Mouse (Mus musculus) ES-E14 (cell line): ENCODE measurements around the gene Abhd2. TPM values are rescaled to one million over a fixed set of nuclear protein-coding genes. Genes with fewer than 3 reads are reported as not detected.

Source experiments
- DNase-seq: peaks from one replicate; pipeline ENCODE4 v3.0.0-alpha.2; 2013; ENCODE audit warnings: low read depth, low spot score
- H3K27ac ChIP-seq: 2 replicates; pipeline ENCODE4 v1.5.1; 2012; ENCODE audit warnings: low read depth, mild to moderate bottlenecking, low read length, moderate library complexity, mixed read lengths; ENCODE audit not compliant: poor library complexity, insufficient read depth, severe bottlenecking
- H3K36me3 ChIP-seq: 2 replicates; pipeline ENCODE4 v1.6.1; 2012; ENCODE audit warnings: mild to moderate bottlenecking, low read length, moderate library complexity, mixed read lengths; ENCODE audit not compliant: control insufficient read depth, poor library complexity, insufficient read depth, severe bottlenecking
- H3K4me1 ChIP-seq, 2 experiments: fragments of 150-350 bp in 1 of 2; sonication (generic) in 1 of 2; 2 replicates each; pipeline ENCODE4 v1.6.1; 2012; ENCODE audit warnings: low read length in 2 of 2, mild to moderate bottlenecking in 1 of 2, mixed read lengths in 1 of 2; ENCODE audit not compliant: control insufficient read depth in 2 of 2, insufficient read depth in 2 of 2, poor library complexity in 1 of 2
- H3K4me3 ChIP-seq, 2 experiments: fragments of 150-350 bp in 1 of 2; sonication (generic) in 1 of 2; 2 replicates each; pipeline ENCODE4 v1.5.1; 2012; ENCODE audit warnings: low read length in 2 of 2, low read depth in 1 of 2, mild to moderate bottlenecking in 1 of 2, mixed read lengths in 1 of 2; ENCODE audit not compliant: insufficient read depth in 1 of 2, poor library complexity in 1 of 2, severe bottlenecking in 1 of 2
- H3K9ac ChIP-seq: 2 replicates; pipeline ENCODE4 v1.6.1; 2012; ENCODE audit warnings: low read depth, mild to moderate bottlenecking, low read length, mixed read lengths; ENCODE audit not compliant: poor library complexity, insufficient read depth, severe bottlenecking
- H3K9me3 ChIP-seq: fragments of 150-350 bp; sonication (generic); 2 replicates; pipeline ENCODE4 v1.6.1; 2012; ENCODE audit warnings: low read depth, mild to moderate bottlenecking, low read length; ENCODE audit not compliant: control insufficient read depth, insufficient read depth
- CHD2 ChIP-seq: IDR thresholded peaks from 2 replicates; pipeline ENCODE4 v1.6.1; 2014; ENCODE audit warnings: mild to moderate bottlenecking, low read depth, low read length, inconsistent platforms
- HCFC1 ChIP-seq: IDR thresholded peaks from 2 replicates; pipeline ENCODE4 v1.6.1; 2012; ENCODE audit warnings: low read length, inconsistent platforms, borderline replicate concordance; ENCODE audit not compliant: insufficient read depth
- MAFK ChIP-seq: IDR thresholded peaks from 2 replicates; pipeline ENCODE4 v1.6.1; 2014; ENCODE audit warnings: mild to moderate bottlenecking, low read depth, low read length, inconsistent platforms; ENCODE audit not compliant: insufficient read depth
- ZC3H11A ChIP-seq: IDR thresholded peaks from 2 replicates; pipeline ENCODE4 v1.6.1; 2012; ENCODE audit warnings: low read depth, mild to moderate bottlenecking, inconsistent platforms, low read length, borderline replicate concordance
- ZNF384 ChIP-seq: IDR thresholded peaks from 2 replicates; pipeline ENCODE4 v1.6.1; 2012; ENCODE audit warnings: low read depth, low read length, inconsistent platforms
- in situ Hi-C, 2 experiments: fragments of 600-800 bp; cut with MboI; formaldehyde crosslinking; loops; one replicate each; pipeline ENCODE4 v1.15.1; 2025; ENCODE audit warnings: low sequenced_read_pairs in 2 of 2, inconsistent platforms in 1 of 2; ENCODE audit not compliant: unreplicated experiment in 2 of 2
- total RNA-seq: library from RNA; depleted of rRNA; stranded (reverse); fragments of 300-350 nt; gene quantifications from 2 replicates; pipeline ENCODE4 v1.2.3, GENCODE M21; 2012

Abhd2 gene
- total RNA-seq, 1 experiment: 58.9 TPM

DNA sequence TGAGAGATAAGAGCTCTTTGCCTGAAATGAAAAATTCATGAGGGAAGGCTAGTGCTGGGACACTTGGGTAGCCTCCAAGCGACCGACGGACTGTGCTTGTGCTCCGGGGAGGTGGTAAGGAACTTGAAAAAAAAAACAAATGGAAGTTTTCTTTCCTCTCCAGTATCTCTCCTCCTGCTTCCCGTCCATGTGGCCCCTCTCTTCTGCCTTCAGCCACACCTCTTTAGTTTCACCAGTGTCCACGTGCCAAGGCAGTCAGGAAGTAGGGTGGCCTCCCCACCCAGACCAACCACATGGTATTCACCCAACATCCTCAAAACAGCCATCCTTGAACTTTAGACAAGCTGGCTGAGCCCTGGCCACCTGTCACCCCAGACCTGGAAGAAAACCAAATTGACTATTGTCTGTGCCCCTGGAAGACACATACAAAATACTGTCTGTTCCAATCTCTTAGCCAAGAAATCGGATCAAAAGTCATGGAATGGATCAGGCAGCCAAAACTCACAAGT is 25.1 kb upstream of the Abhd2 start:
- Histone ChIP-seq H3K36me3 (no peaks in the 10 kb centered on the region), H3K9ac (no peak overlapping the region), H3K9me3 (no peaks in the 10 kb centered on the region), H3K27ac (no peak overlapping the region), H3K4me3 (no peak overlapping the region), H3K4me1 (no peaks in the 10 kb centered on the region)
- no peak for DNase-seq
- in situ Hi-C loops: loop anchor here in 1 of 2 experiments (25.0 kb wide), 1 partner anchor 336 kb away; the partner anchor contains the start of gene Isg20
- TF ChIP-seq ZNF384 (no peak), MAFK (no peak), CHD2 (no peak), ZC3H11A (no peak), HCFC1 (no peak)

DNA sequence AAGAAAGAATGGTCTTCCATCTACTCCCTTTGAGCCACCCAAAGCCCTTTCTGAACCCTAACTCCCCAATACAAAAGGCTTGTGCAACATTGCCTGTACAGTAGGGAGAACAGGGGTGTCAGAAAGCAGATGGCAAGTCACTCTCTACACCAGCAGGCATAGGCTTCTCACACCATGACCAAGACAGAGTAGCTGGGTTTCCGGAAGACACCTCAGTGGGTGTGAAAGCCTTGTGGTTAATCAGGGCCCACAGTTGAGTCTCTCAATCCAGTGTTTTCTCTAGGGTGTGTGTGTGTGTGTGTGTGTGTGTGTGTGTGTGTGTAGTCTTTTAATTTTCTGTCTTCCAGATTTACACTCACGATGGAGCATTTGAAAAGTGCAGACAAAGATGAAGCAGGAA is 23.4 kb upstream of the Abhd2 start:
- in situ Hi-C loops: loop anchor here in 1 of 2 experiments (25.0 kb wide), 1 partner anchor 337 kb away; the partner anchor contains the start of gene Isg20
- TF ChIP-seq HCFC1: no peak
- TF ChIP-seq MAFK: no peak
- no peak for TF ChIP-seq ZC3H11A
- TF ChIP-seq CHD2: no peak
- TF ChIP-seq ZNF384: no peak
- H3K4me3 ChIP-seq: no peak overlapping the region
- no peak for DNase-seq
- H3K9me3 ChIP-seq: no peaks in the 10 kb centered on the region
- H3K36me3 ChIP-seq: no peaks in the 10 kb centered on the region
- H3K9ac ChIP-seq: no peak overlapping the region
- no peak overlapping the region for H3K27ac ChIP-seq
- no peaks in the 10 kb centered on the region for H3K4me1 ChIP-seq

DNA sequence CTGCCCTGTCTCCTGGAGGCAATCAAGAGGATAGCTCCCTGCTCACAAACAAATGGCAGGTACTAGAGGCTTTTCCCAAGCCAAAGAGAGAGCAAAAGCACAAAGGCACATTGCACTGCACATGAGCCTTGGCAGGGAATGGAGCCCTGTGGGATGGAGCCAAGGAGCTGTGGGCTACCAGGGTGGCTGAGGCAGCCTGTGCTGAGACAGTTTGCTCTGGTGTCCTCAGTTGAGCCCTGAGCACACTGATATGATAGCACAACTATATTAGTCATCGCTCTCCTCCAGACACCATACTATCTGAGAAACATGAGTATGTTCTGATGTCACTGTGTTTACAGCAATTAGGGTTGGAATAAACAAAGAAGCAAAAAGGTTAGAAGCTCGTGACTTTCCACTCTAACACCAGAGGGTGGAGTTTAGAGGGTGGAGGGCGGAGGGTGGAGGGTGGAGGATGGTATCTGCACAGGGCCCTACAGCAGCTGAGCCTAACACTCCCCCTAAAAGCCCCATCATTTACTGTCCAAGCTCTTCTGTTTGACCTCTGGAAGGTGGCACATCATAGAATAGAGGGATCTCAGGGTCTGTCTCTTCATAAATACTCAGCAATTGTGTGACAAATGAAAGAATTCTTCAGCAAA is 18.6 kb upstream of the Abhd2 start:
- Histone ChIP-seq H3K9me3 (no peaks in the 10 kb centered on the region), H3K4me3 (no peak overlapping the region), H3K4me1 (no peaks in the 10 kb centered on the region), H3K27ac (no peak overlapping the region), H3K9ac (no peak overlapping the region), H3K36me3 (no peaks in the 10 kb centered on the region)
- no peak for TF ChIP-seq CHD2
- TF ChIP-seq ZNF384: no peak
- TF ChIP-seq ZC3H11A: no peak
- TF ChIP-seq HCFC1: no peak
- TF ChIP-seq MAFK: no peak
- no peak for DNase-seq
- in situ Hi-C loops: no loop called here

DNA sequence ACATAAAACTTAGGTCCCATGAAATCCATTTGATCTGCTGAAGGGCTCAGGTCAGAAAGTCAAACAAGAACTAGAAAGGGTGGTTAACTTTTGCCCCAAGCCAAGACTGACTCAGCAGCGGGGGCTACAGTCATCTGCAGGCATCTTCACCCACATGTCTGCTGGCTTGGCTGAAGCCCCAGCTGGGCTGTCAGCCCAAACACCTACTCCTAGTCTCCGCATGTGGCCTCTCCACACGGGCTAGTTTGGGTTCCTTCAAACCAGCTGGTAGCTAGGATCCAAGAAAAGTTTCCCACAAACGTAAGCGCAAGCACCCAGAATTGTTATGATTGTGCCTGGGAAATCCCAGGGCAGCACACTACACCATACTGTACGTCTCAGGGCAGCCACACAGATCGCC is 17.6 kb upstream of the Abhd2 start:
- Histone ChIP-seq H3K36me3 (no peaks in the 10 kb centered on the region), H3K4me1 (no peaks in the 10 kb centered on the region), H3K27ac (no peak overlapping the region), H3K9ac (no peak overlapping the region), H3K9me3 (no peaks in the 10 kb centered on the region), H3K4me3 (no peak overlapping the region)
- no peak for TF ChIP-seq HCFC1
- no peak for TF ChIP-seq ZNF384
- TF ChIP-seq ZC3H11A: no peak
- no peak for TF ChIP-seq CHD2
- TF ChIP-seq MAFK: no peak
- in situ Hi-C loops: no loop called here
- DNase-seq: no peak

DNA sequence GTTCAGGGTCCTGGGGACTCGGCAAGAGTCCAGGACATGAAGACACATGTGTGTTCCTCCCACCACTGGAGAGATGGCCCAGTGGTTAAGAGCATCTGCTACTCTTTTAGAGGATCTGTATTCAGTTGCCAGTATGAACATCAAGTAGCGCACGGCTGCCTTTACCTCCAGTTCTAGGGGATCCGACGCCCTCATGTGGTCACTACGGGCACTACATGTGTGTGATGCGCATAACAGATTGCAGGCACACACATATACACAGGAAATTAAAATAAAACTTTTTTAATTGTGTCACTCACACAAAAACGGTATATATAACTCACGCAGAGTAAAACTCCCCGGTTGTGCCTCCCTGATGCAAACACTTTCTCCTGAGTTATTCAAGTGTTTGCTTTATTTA is 17.2 kb upstream of the Abhd2 start:
- Histone ChIP-seq H3K36me3 (no peaks in the 10 kb centered on the region), H3K4me1 (no peaks in the 10 kb centered on the region), H3K9me3 (no peaks in the 10 kb centered on the region), H3K27ac (no peak overlapping the region), H3K9ac (no peak overlapping the region), H3K4me3 (no peak overlapping the region)
- in situ Hi-C loops: no loop called here
- TF ChIP-seq ZC3H11A (peak; percentile 52; the same call in 1 of the 2 replicates), HCFC1 (no peak)
- DNase-seq: peak; percentile 64
